Mouse (Mus musculus): Measurements from ENCODE around the gene Dusp1.

Dusp1 gene

DNA sequence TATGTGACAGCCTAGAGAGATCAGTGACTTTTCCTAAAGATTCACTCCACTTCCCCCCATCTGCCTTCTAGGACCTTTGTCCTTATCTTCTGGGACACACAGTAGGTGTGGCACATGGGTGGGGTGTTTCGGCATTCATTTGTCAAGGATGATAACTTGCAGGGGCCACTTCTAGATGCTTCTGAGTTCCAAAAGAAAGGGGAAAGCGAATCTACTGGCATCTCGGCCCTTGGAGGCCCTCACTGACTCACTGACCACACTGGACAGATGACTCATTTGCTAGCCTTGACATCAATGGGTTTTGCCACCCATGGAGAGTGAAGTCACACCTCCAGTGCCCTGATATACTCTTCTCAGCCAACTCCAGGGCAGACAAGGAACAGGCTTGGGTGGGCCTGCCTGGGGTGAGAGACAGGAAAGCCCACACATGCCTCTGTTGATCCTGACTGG, 47.3 kb downstream of the Dusp1 start:
- DNase-seq: no peak

DNA sequence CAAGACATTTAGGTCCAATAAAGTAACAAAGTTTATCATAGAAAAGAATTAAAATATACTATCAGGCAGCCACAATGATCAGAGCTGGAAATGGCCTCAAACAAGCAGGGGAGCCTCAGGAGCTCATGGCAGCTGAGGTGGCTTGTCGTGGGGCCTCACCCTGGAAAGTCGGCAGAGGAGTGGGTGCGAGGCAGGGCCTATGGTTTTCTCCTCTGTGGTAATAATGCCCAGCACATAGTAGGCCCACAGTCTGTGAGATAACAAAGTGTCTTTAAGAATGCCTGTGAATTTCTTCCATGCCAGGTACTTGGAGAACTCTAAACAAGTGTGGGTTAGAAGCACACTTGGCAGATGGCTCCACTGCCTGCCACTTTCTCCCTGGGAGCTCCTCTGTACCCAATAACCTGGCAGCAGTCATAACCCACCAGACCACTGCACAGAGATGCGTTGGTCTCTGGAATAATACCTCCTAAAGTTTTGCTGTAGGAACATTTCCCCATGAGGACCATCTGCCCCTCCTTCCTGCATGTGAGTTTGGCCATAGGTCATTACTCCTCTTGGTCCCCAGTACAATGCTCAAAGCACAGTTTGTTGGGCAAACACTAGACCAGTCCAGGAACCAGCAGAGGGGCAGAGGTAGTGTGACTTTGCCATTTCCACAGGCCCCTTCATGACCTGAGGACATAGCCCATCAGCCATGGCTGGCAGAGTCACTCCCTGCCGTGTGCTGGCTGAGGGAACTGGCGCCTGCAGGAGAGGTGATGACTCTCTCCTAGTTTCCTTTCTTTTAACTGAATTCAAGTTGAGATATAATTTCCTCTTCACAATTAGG, 48.3 kb downstream of the Dusp1 start:
- DNase-seq: no peak

DNA sequence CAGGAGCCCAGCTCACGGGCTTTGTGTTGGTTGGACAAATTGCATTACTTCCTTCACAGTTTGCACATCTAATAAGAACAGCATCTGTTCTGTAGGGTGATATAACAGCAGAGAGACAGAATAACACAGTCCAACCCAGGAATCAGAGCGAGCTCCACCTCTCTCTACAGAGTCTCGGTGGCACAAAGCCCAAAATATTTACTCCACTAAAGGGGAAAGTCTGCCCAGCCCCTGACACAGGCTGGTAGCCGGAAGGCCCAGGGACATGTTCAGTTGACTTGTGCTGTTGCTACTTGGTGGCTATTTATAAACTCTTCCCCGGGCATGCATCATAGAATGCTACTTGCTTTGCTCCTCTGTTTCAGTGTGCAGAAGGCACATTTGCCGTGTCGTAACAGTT, 49.0 kb downstream of the Dusp1 start:
- DNase-seq: no peak

DNA sequence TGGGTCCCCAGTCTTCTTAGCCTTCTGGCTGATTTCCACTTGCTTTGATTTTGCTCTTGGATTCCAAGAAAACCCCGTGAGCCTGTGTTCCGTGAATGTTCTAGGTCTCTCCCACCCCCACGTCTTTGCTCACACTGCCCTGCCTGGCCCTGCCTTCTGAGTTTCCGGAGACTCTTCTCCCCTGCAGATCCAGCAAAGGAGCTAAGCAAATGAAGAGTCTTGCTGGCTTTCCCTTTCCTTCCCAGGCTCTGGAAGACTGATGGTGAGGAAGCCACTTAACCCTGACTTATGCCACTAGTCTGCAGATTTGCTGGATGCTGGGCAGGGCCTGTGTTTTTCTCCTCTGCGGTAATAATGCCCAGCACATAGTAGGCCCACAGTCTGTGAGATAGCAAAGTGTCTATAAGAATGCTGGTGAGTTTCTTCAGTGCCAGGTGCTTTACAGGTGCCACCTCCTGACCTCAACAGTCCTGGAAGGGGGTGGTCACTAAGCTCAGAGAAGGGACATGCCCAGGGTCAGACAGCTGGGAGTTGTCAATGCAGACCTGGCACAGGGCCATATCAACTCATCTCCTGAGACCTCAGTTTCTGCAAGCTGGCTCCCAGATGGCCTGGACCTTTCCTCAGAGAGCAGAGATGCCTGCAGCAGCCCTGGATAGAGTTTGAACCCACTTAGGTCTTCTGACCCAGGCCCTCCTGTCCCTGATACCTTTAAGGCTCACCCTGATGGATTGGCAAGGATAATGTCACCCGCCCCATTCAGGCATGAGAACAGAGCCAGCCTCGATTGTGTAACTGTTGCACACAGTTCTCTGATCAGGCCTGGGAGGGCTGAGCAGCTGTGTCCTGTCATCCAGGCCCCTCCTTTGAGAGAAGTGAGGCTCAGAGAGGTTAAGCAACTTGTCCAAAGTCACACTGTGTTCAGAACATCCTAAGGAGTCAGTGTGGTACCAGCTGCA, 49.8 kb downstream of the Dusp1 start:
- DNase-seq: no peak

DNA sequence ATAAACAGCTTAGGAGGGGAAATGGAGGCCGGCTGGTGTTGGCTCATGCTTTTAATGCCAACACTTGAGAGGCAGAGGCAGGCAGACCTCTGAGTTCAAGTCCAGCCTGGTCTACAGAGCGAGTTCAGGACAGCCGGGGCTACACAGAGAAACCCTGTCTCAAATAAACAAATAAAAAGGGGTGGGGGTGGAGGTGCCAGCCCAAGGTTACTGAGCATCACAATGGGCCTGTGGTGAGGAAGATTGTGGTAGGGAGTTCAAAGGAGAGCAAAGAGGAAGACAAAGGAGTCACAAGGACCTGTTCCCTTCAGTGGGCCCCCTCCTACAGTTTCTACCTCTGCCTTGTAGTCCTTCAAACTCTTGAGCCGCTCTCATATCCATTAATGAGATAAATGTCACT, 50.7 kb downstream of the Dusp1 start:
- DNase-seq: no peak

DNA sequence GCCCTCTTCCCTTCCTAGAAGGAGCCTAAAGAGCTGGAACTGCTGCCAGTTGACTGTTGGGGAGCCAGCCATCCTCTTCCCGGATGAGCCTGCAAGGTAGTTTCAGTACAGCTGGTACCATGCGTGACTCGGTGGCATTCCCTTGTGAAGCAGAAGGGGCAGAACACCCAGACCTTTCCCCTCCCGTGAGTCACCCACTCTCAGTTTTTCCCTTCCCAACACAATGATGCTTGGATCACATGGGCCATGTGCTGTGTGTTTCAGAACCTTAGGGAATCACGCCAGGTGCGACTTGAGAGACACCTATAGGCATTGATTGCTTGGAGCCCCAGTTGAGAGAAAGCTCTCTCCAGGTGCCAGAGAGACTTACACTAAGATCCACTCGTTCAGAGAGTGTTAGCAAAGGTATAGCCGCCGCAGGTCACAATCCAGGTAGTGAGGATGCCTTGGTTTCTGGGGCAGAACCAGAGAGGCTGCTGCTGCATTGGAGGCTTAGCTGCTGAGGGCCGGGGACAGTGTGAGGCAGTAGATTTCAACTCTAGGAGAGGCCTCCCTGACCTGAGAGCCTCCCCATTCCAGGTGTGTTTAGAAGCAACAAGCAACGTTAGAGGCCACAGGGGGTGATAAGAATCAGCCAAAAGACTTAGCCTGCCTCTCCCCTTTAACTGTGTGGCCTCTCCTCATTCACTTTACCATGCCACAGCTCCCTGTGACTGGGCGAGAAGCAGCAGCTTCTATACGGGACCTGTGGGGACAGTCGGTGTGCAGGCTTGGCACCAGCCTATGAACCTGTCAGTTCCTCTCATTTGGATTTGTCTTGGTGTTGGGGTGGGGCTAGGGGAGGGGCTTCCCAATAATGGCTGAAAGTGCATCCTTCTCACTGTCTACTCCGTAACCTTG, 51.5 kb downstream of the Dusp1 start:
- DNase-seq: no peak

DNA sequence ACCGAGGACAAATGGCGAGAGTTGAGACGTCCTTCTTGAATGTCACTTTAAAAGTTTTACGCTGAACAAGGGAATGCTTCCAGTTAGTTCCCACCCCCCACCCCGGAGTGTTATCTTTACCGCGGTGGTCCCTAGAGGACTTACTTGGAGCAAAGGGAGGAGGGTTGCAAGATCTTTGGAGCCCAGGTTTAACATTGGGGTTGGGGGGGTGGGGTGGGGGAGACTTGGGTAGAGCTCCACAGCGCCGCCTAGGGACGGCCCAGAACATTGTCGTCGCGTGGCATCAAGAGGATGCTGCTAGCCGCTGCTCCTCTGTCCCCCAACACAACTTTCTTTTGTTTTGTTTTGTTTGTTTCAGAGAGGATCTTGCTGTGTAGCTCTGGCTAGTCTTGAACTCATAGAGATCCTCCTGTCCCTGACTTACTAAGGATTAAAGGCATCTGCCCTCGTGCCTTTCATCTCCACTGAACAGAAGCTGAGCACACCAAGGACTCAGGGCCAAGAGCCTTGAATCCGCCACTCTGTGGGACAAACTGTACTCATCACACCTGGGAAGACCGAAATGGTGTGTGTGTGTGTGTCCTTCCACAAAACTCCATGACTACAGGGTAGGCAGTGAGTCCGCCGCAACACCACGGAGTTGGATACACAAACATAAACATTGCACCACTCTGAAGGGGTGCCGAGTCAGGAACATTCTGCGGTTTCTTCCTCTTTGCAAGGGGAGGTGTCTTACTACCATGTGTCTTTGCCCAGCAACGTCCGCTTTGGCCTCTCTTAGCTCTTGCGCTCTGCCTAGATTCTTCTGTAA, 52.8 kb downstream of the Dusp1 start:
- peak; percentile 93 for DNase-seq

DNA sequence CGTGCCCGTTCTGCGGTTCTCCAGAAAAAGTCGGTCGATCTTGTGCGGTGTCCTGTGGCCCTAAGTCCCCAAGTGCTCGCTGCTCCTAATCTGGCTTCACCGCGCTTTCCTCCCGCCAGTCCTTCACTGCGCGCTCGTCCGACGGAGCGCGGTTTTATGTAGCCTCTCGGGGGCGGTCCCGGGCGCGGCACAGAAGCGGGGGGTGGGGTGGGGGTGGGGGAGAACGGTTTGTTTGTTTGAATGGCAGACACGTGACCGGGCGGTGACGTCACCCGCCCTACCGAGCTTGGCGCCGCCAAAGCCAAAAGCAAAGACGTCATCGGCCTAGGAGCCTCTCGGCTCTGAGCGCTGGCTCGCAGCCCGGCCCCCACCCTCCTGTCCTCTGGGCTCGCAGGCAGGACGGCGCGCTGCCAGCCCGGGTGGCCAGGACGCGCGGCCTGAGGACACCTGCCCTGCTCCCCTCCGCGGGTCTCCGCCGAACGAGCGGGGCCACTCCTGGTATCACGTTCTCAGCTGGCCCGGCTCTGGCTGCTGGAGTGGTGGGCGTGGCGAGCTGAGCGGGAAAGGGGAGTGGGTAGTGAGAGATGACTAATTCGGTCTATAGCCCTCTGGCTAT, 53.5 kb downstream of the Dusp1 start:
- DNase-seq: peak; percentile 94

DNA sequence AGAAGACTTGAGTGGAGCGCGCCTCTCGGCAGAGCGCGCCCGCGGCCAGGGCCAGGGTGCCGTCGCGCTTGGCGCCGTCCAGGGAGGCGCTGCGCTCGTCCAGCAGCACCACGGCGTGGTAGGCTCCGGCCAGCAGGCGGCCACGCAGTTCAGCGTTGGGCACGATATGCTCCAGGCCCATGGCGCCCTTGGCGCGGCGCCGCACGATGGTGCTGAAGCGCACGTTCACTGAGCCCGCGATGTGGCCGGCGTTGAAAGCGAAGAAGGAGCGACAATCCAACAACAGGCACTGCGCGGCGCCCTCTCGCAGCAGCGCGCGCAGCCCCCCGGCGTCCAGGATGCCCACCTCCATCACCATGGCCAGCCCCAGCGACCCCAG, 54.0 kb downstream of the Dusp1 start:
- DNase-seq: peak; percentile 87

DNA sequence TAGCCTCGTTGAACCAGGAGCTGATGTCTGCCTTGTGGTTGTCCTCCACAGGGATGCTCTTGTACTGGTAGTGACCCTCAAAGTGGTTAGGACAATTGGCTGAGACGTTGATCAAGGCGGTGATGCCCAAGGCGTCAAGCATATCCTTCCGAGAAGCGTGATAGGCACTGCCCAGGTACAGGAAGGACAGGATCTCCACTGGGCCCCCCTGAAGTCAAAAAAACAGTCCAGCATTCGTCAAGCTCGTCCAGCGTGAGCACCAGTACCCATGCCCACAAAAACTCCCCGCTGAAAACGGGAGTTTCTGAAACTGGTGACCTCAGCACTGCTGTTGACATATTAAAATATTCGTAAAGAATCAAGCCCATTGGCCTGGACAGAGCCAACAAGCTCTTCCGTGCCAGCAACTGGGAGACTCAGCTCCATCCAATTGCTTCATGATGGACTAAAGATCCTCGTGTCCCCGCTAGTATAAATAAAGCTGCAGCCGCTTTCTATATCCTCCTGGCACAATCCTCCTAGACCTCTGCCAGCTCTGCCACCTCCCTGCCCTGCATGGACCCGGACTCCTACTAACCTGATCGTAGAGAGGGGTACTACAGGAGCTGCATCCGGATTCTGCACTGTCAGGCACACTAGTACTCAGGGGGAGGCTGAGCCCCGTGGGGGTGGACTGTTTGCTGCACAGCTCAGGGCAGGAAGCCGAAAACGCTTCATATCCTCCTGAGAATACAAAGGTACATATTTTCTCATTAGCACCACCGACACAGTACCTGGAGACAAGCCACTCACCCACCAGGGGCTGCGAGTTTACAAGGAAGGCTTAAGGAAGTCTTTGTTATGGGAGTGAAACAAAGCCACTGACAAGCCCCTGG, 54.7 kb downstream of the Dusp1 start:
- DNase-seq: peak; percentile 78

DNA sequence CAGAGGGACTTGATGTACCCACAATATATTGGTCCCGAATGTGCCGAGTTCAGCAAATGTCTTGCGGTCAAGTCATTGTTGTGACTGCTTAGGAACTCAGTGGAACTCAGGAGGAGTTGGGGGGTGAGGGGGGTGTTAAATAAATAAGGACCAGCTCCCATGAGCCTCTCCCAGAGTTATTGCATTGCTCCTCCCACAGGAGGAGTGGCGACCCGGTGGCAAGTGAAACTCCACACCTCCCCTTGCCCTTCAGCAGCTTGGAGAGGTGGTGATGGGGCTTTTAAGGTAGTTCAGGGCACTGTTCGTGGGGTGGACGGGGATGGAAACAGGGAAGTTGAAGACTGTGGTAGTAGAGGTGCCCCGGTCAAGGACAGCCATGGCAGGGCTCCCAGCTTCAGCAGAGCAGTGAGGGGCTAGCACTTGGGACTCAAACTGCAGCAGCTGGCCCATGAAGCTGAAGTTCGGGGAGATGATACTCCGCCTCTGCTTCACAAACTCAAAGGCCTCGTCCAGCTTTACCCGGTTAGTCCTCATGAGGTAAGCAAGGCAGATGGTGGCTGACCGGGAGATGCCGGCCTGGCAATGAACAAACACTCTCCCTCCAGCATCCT, 55.8 kb downstream of the Dusp1 start:
- peak; percentile 21 for DNase-seq

DNA sequence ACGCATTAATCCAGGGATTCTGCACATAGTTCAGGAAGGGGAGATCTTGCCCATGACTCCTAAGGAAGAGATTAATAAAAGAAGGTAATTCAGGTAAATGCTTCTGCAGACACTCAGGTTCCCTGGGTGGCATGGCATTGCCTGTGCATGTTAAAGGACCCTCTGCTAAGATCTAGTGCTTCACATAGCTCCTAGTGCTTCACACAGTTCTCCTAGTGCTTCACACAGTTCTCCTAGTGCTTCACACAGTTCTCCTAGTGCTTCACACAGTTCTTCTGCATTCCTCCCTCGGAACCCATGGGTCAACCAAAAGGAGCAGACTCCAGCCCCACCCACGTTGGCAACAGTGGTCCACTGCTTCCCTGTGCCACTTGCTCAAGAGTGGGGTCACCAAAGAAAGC, 56.7 kb downstream of the Dusp1 start:
- no peak for DNase-seq

DNA sequence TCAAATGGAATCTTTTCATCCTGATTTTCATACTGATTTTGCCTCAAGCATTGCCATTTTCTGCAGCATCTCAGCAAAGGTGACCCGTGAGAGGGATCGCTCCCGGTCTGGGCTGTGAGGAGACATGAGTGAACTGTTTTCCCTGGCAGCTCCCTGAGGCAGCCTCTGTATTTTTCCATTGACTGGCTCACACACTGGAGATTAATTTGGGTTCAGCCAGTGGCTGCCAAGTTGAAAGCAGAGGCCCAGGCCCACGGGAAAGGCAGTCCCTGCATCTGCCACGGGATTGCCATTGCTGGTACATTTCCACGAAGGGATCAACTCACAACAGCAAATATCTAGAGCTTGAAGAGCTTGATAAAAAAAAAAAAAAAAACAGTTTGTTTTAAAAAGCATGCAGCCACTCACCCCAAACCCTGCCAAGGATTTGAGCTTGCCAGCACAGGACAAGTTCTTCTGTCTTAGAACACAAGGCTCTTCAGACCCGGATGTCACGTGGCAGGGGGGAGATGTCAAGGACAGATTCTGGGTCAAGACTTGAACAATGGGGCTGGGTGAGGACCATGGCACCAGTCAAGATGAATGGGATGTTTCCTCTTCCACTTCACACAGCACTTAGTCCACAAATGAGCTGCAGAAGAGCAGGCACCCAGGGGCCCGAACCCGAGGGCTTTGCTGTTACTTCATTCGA, 57.8 kb downstream of the Dusp1 start:
- no peak for DNase-seq

DNA sequence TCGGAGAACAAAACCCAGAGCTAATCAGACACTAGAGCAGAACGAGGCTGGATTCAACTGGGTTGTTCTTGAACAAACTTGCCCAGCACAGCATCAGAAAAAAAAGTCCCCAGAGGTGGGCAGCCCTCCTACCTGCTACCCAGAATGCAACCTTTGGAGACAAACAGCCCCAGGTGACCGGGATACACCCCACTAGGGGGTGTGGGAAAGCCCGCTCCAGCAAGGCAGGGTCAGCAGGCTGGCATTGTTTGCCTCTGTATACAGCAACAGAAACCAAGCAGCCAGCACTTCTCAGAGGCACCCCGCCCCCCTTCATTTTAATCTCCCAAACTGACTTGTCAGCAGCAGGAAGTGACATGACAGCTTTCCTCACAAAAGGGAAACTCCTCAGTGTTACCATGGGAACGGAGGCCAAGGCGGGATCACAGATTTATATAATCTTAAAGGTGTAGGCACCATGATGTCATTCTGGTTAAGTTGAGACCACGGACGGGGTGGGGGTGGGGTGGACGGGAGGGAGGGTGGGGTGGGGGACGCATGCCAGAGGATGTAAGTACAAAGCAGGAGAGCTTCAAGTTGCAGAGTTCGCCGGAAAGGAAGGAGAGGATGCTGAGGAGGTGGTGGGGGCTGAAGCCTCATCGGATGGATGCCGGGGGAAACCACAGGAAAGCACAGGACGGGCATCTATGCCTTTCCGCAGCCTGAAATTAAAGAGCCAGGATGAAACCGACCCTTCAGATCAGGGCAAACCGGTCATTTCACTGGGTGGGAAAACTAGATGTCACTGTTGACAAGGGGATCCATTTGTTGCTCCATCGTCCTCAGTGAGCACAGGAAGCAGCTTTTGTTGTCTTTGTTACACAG, 58.9 kb downstream of the Dusp1 start:
- DNase-seq: peak; percentile 67

DNA sequence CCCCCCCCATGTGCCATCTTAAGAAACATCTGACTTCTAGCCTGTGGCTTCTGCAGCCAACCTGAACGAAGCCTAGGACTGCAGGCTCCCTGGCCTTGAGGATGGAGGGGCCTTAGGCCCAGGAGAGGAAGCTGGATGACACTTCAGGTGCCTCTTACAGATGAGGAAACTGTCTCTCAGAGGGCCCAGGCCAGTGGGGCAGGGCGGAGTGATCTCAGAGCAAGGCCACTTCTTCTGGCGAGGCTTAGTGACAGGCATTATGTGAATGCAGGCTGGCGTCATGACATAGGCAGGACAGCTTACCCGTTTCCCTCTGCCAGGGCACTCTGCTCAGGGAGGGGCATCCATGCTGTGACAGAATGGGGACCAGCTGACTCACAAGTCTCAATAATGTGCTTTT, 60.1 kb downstream of the Dusp1 start:
- DNase-seq: no peak

DNA sequence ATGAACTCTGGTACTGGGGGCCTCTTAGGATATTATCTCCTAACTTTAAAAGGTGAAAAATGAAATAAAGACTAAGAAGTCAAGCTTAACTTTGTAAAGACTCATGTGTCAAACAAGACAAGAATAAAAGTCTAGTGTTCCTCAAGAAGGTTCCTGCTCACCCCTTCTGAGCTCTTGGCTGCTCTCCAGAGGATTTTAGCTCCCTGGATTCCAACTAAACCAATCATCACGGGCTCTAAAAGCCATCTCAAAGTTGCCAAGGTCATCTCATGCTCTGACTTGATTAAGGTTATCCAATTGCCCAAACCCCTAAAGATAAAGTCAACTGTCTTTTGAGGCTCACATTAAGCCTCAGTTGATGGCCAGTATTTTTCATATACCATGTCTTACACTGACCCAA, 63.3 kb downstream of the Dusp1 start:
- no peak for DNase-seq

DNA sequence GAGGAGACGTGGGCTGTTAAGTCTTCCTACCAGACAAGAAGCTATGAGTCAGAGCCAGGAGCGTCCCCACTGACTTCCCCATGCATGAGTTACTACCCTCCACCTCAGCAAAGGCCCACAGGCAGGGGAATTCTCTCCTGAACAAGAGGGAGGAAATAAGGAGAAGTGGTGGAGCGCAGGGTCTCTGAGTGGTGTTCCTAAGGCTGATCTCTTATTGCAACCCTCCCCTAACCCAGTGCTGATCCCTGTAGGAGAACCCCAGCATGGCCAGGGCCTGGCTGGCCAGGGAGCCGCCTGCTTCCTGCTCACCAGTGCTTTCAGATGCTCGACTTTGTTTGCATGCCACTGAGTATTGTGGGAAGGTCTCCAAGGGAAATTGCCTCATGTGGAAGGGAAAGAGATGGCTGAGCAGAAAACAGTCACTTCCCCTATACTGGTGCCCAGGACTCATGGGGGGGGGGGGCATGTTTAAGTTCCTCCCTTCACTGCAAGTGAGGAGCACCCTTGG, 64.5 kb downstream of the Dusp1 start:
- no peak for DNase-seq
